Mouse (Mus musculus) midbrain, postnatal 0 days (tissue): ENCODE results near the gene Ankrd9. TPM values are rescaled to one million over a fixed set of nuclear protein-coding genes. Genes with fewer than 3 reads are reported as not detected.
A peak's percentile ranks its signal among the peaks of the same experiment; 100 is the strongest.

ENCODE experiments used
- ATAC-seq: fragments of 200-750 bp; cut with Nextera tagmentation; 2 replicates; pipeline ENCODE4 v1.8.0; 2017; ENCODE audit warnings: moderate number of reproducible peaks, mild to moderate bottlenecking, moderate TSS enrichment, moderate library complexity; ENCODE audit not compliant: low FRiP score
- DNase-seq: peaks from one replicate; pipeline ENCODE4 v3.0.0-alpha.2; 2015; ENCODE audit warnings: low spot score
- H3K27ac ChIP-seq: fragments of 300-500 bp; sonication (generic); 2 replicates; pipeline ENCODE4 v1.5.1; 2014; ENCODE audit warnings: low read depth, mild to moderate bottlenecking, low read length, mixed read lengths
- H3K27me3 ChIP-seq: fragments of 300-500 bp; sonication (generic); 2 replicates; pipeline ENCODE4 v1.6.1; 2014; ENCODE audit warnings: low read length, control low read depth, mixed read lengths; ENCODE audit not compliant: insufficient read depth
- H3K36me3 ChIP-seq: fragments of 300-500 bp; sonication (generic); 2 replicates; pipeline ENCODE4 v1.6.1; 2014; ENCODE audit warnings: low read length, control low read depth, mixed read lengths; ENCODE audit not compliant: insufficient read depth
- H3K4me1 ChIP-seq: fragments of 300-500 bp; sonication (generic); 2 replicates; pipeline ENCODE4 v1.6.1; 2014; ENCODE audit warnings: mild to moderate bottlenecking, control low read depth, antibody characterized with exemption, low read length, mixed read lengths; ENCODE audit not compliant: insufficient read depth
- H3K4me2 ChIP-seq: fragments of 300-500 bp; sonication (generic); 2 replicates; pipeline ENCODE4 v1.6.1; 2014; ENCODE audit warnings: low read depth, mild to moderate bottlenecking, low read length, mixed read lengths; ENCODE audit not compliant: poor library complexity, severe bottlenecking
- H3K4me3 ChIP-seq: fragments of 300-500 bp; sonication (generic); 2 replicates; pipeline ENCODE4 v1.5.1; 2014; ENCODE audit warnings: low read depth, mild to moderate bottlenecking, low read length, moderate library complexity
- H3K9ac ChIP-seq: fragments of 300-500 bp; sonication (generic); replicated peaks from 2 replicates; pipeline ENCODE4 v1.6.1; 2014; ENCODE audit warnings: mild to moderate bottlenecking, low read length, moderate library complexity, mixed read lengths; ENCODE audit not compliant: poor library complexity, severe bottlenecking
- H3K9me3 ChIP-seq: fragments of 300-500 bp; sonication (generic); 2 replicates; pipeline ENCODE4 v1.6.1; 2016; ENCODE audit warnings: low read length, control low read depth
- CTCF ChIP-seq: IDR thresholded peaks from 2 replicates; pipeline ENCODE4 v1.5.1; 2016; ENCODE audit warnings: antibody characterized with exemption, mild to moderate bottlenecking
- WGBS: fragments of 180-500 bp; shearing (Covaris S2); extraction: QIAGEN DNeasy Blood & Tissue Kit; methylation state at CpG from one replicate; pipeline ENCODE4 v1.1.7; 2014; 5-methylcytosine and 5-hydroxymethylcytosine counted together
- polyA plus RNA-seq: library from polyadenylated mRNA; unstranded; fragments of >200 nt; fragmentation: Nextera tagmentation; extraction: Ambion mirVana; gene quantifications from 2 replicates; pipeline ENCODE4 v1.2.1, GENCODE M21; 2015
- total RNA-seq: library from RNA; depleted of rRNA; stranded (reverse); fragments of >200 nt; gene quantifications from 2 replicates; pipeline ENCODE4 v1.2.3, GENCODE M21; 2014

The Ankrd9 gene
- total and polyA plus RNA-seq, 2 experiments from 2014 or later: 13.4 to 14.0 TPM

DNA sequence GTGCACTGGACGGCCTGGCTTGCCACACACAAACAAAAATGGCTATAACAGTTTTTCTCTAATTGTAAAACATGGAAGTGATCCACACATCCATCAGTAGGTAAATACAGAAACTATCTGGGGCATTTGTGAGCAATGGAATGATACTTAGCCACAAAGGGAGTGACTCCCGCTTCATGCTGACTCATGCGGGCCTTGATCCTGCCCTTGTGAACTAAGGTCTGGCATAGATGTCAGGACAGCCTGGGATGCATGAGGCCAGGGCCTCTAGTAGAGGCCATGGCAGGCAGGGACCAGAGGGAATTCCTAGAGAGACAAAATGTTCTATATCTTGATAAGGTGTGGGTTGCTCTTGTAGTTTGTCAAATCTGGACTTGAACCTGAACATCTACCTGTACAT lies 25.4 kb downstream of the Ankrd9 start:
- no peaks in the 10 kb centered on the region for H3K9me3 ChIP-seq
- H3K4me1 ChIP-seq: no peaks in the 10 kb centered on the region
- no peak overlapping the region for H3K4me2 ChIP-seq
- H3K27me3 ChIP-seq: no peaks in the 10 kb centered on the region
- H3K27ac ChIP-seq: no peak overlapping the region
- DNase-seq: no peak
- no peak for ATAC-seq
- WGBS: 95% methylated on average over 3 of the region's 3 CpGs
- no peak overlapping the region for H3K9ac ChIP-seq
- H3K36me3 ChIP-seq: peaks cover 21% of the 10 kb centered on the region
- no peak overlapping the region for H3K4me3 ChIP-seq
- TF ChIP-seq CTCF: no peak

GRCm38 (mm10) chr12:110952628-110953385 lies 26.0 kb downstream of the Ankrd9 start:
- no peaks in the 10 kb centered on the region for H3K4me1 ChIP-seq
- WGBS: 83% methylated on average over 6 of the region's 6 CpGs
- DNase-seq (no peak), ATAC-seq (no peak)
- H3K4me2 ChIP-seq: no peak overlapping the region
- H3K9ac ChIP-seq: no peak overlapping the region
- no peak overlapping the region for H3K4me3 ChIP-seq
- no peaks in the 10 kb centered on the region for H3K9me3 ChIP-seq
- no peak overlapping the region for H3K27ac ChIP-seq
- H3K36me3 ChIP-seq: peaks cover 27% of the 10 kb centered on the region
- H3K27me3 ChIP-seq: no peaks in the 10 kb centered on the region
- TF ChIP-seq CTCF: no peak

- 0 out of 2 replicates have a peak, but pooled peaks have one; percentile 1 for TF ChIP-seq CTCF
Measured at GRCm38 (mm10) chr12:110951236-110951635, 27.6 kb downstream of the Ankrd9 start.

DNA sequence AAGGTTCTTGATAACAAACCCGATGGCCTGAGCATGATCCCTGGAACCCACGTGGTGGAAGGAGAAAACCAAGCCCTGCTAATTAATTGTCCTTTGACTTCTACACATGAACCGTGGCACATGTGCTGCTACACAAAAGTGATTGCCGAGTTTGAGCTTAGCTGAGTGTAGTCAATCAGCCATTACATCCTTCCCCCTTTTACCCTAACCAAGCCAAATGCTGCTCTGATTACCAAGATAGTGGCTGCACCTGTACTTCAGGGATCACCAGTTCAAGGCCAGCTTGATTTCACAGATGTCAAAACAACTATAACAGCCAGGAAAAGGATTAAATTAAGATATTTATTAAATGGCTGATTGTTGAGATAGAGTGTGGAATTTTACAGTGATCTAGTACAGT lies 28.7 kb downstream of the Ankrd9 start:
- no peak overlapping the region for H3K4me3 ChIP-seq
- H3K4me2 ChIP-seq: no peak overlapping the region
- peaks cover 25% of the 10 kb centered on the region for H3K36me3 ChIP-seq
- ATAC-seq: no peak
- H3K9ac ChIP-seq: no peak overlapping the region
- no peak for DNase-seq
- 87% methylated on average over 4 of the region's 4 CpGs for WGBS
- H3K27ac ChIP-seq: no peak overlapping the region
- H3K9me3 ChIP-seq: no peaks in the 10 kb centered on the region
- no peak for TF ChIP-seq CTCF
- no peaks in the 10 kb centered on the region for H3K27me3 ChIP-seq
- H3K4me1 ChIP-seq: no peaks in the 10 kb centered on the region

More at GRCm38 (mm10) chr12:110951236-110951635, 27.6 kb downstream of the Ankrd9 start:
- no peak for ATAC-seq
- no peak overlapping the region for H3K9ac ChIP-seq
- no peaks in the 10 kb centered on the region for H3K4me1 ChIP-seq
- no peak overlapping the region for H3K4me2 ChIP-seq
- H3K27ac ChIP-seq: no peak overlapping the region
- H3K36me3 ChIP-seq: peaks cover 26% of the 10 kb centered on the region
- 85% methylated on average over 7 of the region's 7 CpGs for WGBS
- DNase-seq: no peak
- H3K27me3 ChIP-seq: no peaks in the 10 kb centered on the region
- H3K4me3 ChIP-seq: no peak overlapping the region
- no peaks in the 10 kb centered on the region for H3K9me3 ChIP-seq

DNA sequence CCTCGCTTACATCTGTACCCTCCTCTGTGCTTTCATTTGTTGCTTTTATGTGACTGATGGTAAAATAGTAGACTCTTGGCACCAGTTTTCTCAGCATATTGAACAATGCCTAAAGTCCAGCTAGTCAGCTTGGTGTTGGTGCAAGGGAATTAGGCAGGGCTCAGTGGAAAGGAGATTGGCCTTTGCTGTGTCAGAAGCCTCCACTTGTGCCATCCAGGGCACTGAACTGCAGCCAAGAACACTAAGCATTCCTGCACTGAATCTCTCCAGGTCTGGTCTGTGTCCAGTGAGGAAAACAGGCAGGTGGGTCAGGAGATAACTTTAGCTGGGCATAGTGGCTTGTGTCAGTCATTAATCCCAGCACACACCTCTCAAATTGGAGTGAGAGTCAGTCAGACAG lies 29.4 kb downstream of the Ankrd9 start:
- H3K36me3 ChIP-seq: peaks cover 27% of the 10 kb centered on the region
- no peaks in the 10 kb centered on the region for H3K27me3 ChIP-seq
- no peak for DNase-seq
- TF ChIP-seq CTCF: no peak
- WGBS: 97% methylated on average over 1 of the region's 1 CpGs
- H3K9ac ChIP-seq: no peak overlapping the region
- no peak overlapping the region for H3K4me3 ChIP-seq
- H3K27ac ChIP-seq: no peak overlapping the region
- no peak overlapping the region for H3K4me2 ChIP-seq
- H3K9me3 ChIP-seq: no peaks in the 10 kb centered on the region
- no peak for ATAC-seq
- H3K4me1 ChIP-seq: no peaks in the 10 kb centered on the region

GRCm38 (mm10) chr12:110948910-110949201 lies 30.0 kb downstream of the Ankrd9 start:
- no peak overlapping the region for H3K9ac ChIP-seq
- no peaks in the 10 kb centered on the region for H3K27me3 ChIP-seq
- 84% methylated on average over 3 of the region's 3 CpGs for WGBS
- TF ChIP-seq CTCF: no peak
- no peak overlapping the region for H3K27ac ChIP-seq
- no peak overlapping the region for H3K4me2 ChIP-seq
- H3K36me3 ChIP-seq: peaks cover 28% of the 10 kb centered on the region
- ATAC-seq: no peak
- H3K4me1 ChIP-seq: no peaks in the 10 kb centered on the region
- no peak overlapping the region for H3K4me3 ChIP-seq
- no peak for DNase-seq
- no peaks in the 10 kb centered on the region for H3K9me3 ChIP-seq
